Mouse (Mus musculus): ENCODE results near the gene Ddx28. TPM values are rescaled to one million over a fixed set of nuclear protein-coding genes. Genes with fewer than 3 reads are reported as not detected.

The Ddx28 gene
- 10 to 100 TPM in 2 of 26 experiments, 1 to 10 TPM in 24; 3.6 to 10.7 (median 6.9) TPM for total RNA-seq (2018; cell fraction: chromatin; rRNA removed)
- 10 to 100 TPM; 14.7 to 22.6 (median 19.5) TPM for total RNA-seq (2018; cell fraction: cytosol; rRNA removed)
- total RNA-seq (2018; cell fraction: nucleus; rRNA removed) = 10 to 100 TPM in 24 of 26 experiments, 1 to 10 TPM in 2; 8.5 to 24.3 (median 16.6) TPM
- 10.2 to 19.4 TPM (median 15.9 TPM) in 3 replicates for polyA plus RNA-seq (2018)

GRCm38 (mm10) chr8:106011643-106011986 lies at the start of gene Ddx28:
Gene Ddx28 (minus strand): TSS chr8:106011882.
- no peaks in the 10 kb centered on the region; the same call in 1 of the 2 replicates for H3K36me3 ChIP-seq (ENCODE audit: inconsistent target)
- peak within 1 kb of the TSS; percentile 81 for H3K4me3 ChIP-seq (ENCODE audit: inconsistent target)
- peak within 1 kb of the TSS; percentile 70 for H3K27ac ChIP-seq
- WGBS (ENCODE audit: missing documents) = 4% methylated on average over 6 of the region's 6 CpGs
- peaks cover 42% of the 10 kb centered on the region for H3K79me2 ChIP-seq (ENCODE audit: inconsistent target)

GRCm38 (mm10) chr8:106060521-106060920 lies 48.8 kb upstream of the Ddx28 start:
- no peaks in the 10 kb centered on the region for H3K36me3 ChIP-seq (ENCODE audit: inconsistent target)
- H3K27ac ChIP-seq = peak overlapping the region; percentile 68
- H3K79me2 ChIP-seq (ENCODE audit: inconsistent target) = peaks cover 53% of the 10 kb centered on the region
- WGBS (ENCODE audit: missing documents) = 0% methylated on average over 3 of the region's 3 CpGs
- peak overlapping the region; percentile 82 for H3K4me3 ChIP-seq (ENCODE audit: inconsistent target)

- H3K79me2 ChIP-seq (ENCODE audit: inconsistent target) = peaks cover 45% of the 10 kb centered on the region
- 1% methylated on average over 77 of the region's 83 CpGs for WGBS (ENCODE audit: missing documents)
Measured at GRCm38 (mm10) chr8:106059613-106060371, 48.1 kb upstream of the Ddx28 start.

GRCm38 (mm10) chr8:106058731-106059612 lies 47.3 kb upstream of the Ddx28 start, which contains the start of gene Nfatc3:
Gene Nfatc3 (plus strand): TSS chr8:106058840.
- Histone ChIP-seq H3K4me3 (ENCODE audit: inconsistent target) (peak within 1 kb of the TSS; percentile 57), H3K27ac (peak within 1 kb of the TSS; percentile 83), H3K79me2 (ENCODE audit: inconsistent target) (peaks cover 37% of the 10 kb centered on the region), H3K36me3 (ENCODE audit: inconsistent target) (no peaks in the 10 kb centered on the region)
- WGBS (ENCODE audit: missing documents) = under 1% methylated on average over 42 of the region's 52 CpGs

More at GRCm38 (mm10) chr8:106059613-106060371, 48.1 kb upstream of the Ddx28 start:
- Histone ChIP-seq H3K4me3 (ENCODE audit: inconsistent target) (peak overlapping the region; percentile 82), H3K36me3 (ENCODE audit: inconsistent target) (no peaks in the 10 kb centered on the region), H3K27ac (peak overlapping the region; percentile 68)

GRCm38 (mm10) chr8:106056455-106056982 lies 44.8 kb upstream of the Ddx28 start:
- Histone ChIP-seq H3K4me3 (ENCODE audit: inconsistent target) (no peak overlapping the region), H3K79me2 (ENCODE audit: inconsistent target) (peaks cover 13% of the 10 kb centered on the region), H3K27ac (no peak overlapping the region), H3K36me3 (ENCODE audit: inconsistent target) (peaks cover 20% of the 10 kb centered on the region; the same call in 1 of the 2 replicates)
- WGBS (ENCODE audit: missing documents) = 63% methylated on average over 3 of the region's 4 CpGs

- Histone ChIP-seq H3K36me3 (ENCODE audit: inconsistent target) (peaks cover 23% of the 10 kb centered on the region; the same call in 1 of the 2 replicates), H3K27ac (no peak overlapping the region), H3K79me2 (ENCODE audit: inconsistent target) (no peaks in the 10 kb centered on the region), H3K4me3 (ENCODE audit: inconsistent target) (no peak overlapping the region)
- 27% methylated on average over 3 of the region's 3 CpGs for WGBS (ENCODE audit: missing documents)
Measured at GRCm38 (mm10) chr8:106055038-106055437, 43.4 kb upstream of the Ddx28 start.

GRCm38 (mm10) chr8:106054190-106054811 lies 42.6 kb upstream of the Ddx28 start:
- Histone ChIP-seq H3K36me3 (ENCODE audit: inconsistent target) (peaks cover 23% of the 10 kb centered on the region; the same call in 1 of the 2 replicates), H3K4me3 (ENCODE audit: inconsistent target) (no peak overlapping the region), H3K79me2 (ENCODE audit: inconsistent target) (no peaks in the 10 kb centered on the region), H3K27ac (no peak overlapping the region)
- WGBS (ENCODE audit: missing documents) = 44% methylated on average over 6 of the region's 6 CpGs

GRCm38 (mm10) chr8:106052510-106053089 lies 40.9 kb upstream of the Ddx28 start:
- Histone ChIP-seq H3K4me3 (ENCODE audit: inconsistent target) (no peak overlapping the region), H3K36me3 (ENCODE audit: inconsistent target) (peaks cover 23% of the 10 kb centered on the region; the same call in 1 of the 2 replicates), H3K79me2 (ENCODE audit: inconsistent target) (no peaks in the 10 kb centered on the region), H3K27ac (no peak overlapping the region)
- WGBS (ENCODE audit: missing documents) = 85% methylated on average over 9 of the region's 9 CpGs

GRCm38 (mm10) chr8:106051068-106051467 lies 39.4 kb upstream of the Ddx28 start:
- Histone ChIP-seq H3K36me3 (ENCODE audit: inconsistent target) (peaks cover 23% of the 10 kb centered on the region; the same call in 1 of the 2 replicates), H3K79me2 (ENCODE audit: inconsistent target) (no peaks in the 10 kb centered on the region), H3K27ac (no peak overlapping the region), H3K4me3 (ENCODE audit: inconsistent target) (no peak overlapping the region)
- 87% methylated on average over 3 of the region's 3 CpGs for WGBS (ENCODE audit: missing documents)

- H3K36me3 ChIP-seq (ENCODE audit: inconsistent target) = peaks cover 23% of the 10 kb centered on the region; the same call in 1 of the 2 replicates
- no peaks in the 10 kb centered on the region for H3K79me2 ChIP-seq (ENCODE audit: inconsistent target)
- H3K27ac ChIP-seq = no peak overlapping the region
- 73% methylated on average over 6 of the region's 6 CpGs for WGBS (ENCODE audit: missing documents)
- H3K4me3 ChIP-seq (ENCODE audit: inconsistent target) = no peak overlapping the region
Measured at GRCm38 (mm10) chr8:106049840-106050239, 38.2 kb upstream of the Ddx28 start.

- peaks cover 17% of the 10 kb centered on the region; the same call in 1 of the 2 replicates for H3K36me3 ChIP-seq (ENCODE audit: inconsistent target)
- 82% methylated on average over 5 of the region's 5 CpGs for WGBS (ENCODE audit: missing documents)
- H3K79me2 ChIP-seq (ENCODE audit: inconsistent target) = no peaks in the 10 kb centered on the region
- H3K4me3 ChIP-seq (ENCODE audit: inconsistent target) = no peak overlapping the region
- H3K27ac ChIP-seq = no peak overlapping the region
Measured at GRCm38 (mm10) chr8:106047854-106048630, 36.4 kb upstream of the Ddx28 start.

- Histone ChIP-seq H3K4me3 (ENCODE audit: inconsistent target) (no peak overlapping the region), H3K27ac (no peak overlapping the region), H3K79me2 (ENCODE audit: inconsistent target) (no peaks in the 10 kb centered on the region), H3K36me3 (ENCODE audit: inconsistent target) (peaks cover 9% of the 10 kb centered on the region; the same call in 1 of the 2 replicates)
- 94% methylated on average over 11 of the region's 11 CpGs for WGBS (ENCODE audit: missing documents)
Measured at GRCm38 (mm10) chr8:106046872-106047559, 35.3 kb upstream of the Ddx28 start.

Data from macrophage (primary cell).